Mouse (Mus musculus): ENCODE data around the gene Nek1.
A peak's percentile ranks its signal among the peaks of the same experiment; 100 is the strongest.

Nek1 gene

GRCm38 (mm10) chr8:60984260-60985010, 8.6 kb upstream of the Nek1 start:
- peak in 1 of 2 experiments; percentile 20 for DNase-seq (ENCODE audit: low spot score in 2 of 2)

GRCm38 (mm10) chr8:60992561-60992909, 460 bp upstream of the Nek1 start:
- DNase-seq (ENCODE audit: low spot score in 2 of 2) = peak; percentile 76 to 78

- no peak for DNase-seq (ENCODE audit: low spot score in 2 of 2)
Measured at GRCm38 (mm10) chr8:60993639-60993986, 618 bp downstream of the Nek1 start.

GRCm38 (mm10) chr8:60996468-60996867, 3.5 kb downstream of the Nek1 start:
- no peak for DNase-seq (ENCODE audit: low spot score in 2 of 2)

GRCm38 (mm10) chr8:61041951-61042350, 49.0 kb downstream of the Nek1 start:
- DNase-seq (ENCODE audit: low spot score in 2 of 2) = peak; percentile 63 to 78

- no peak for DNase-seq (ENCODE audit: low spot score in 2 of 2)
Measured at GRCm38 (mm10) chr8:61043874-61044273, 50.9 kb downstream of the Nek1 start.

GRCm38 (mm10) chr8:61046816-61047215, 53.8 kb downstream of the Nek1 start:
- no peak for DNase-seq (ENCODE audit: low spot score in 2 of 2)

- DNase-seq (ENCODE audit: low spot score in 2 of 2) = no peak
Measured at GRCm38 (mm10) chr8:61053017-61053416, 60.0 kb downstream of the Nek1 start.

- no peak for DNase-seq (ENCODE audit: low spot score in 2 of 2)
Measured at GRCm38 (mm10) chr8:61054313-61054712, 61.3 kb downstream of the Nek1 start.

- DNase-seq (ENCODE audit: low spot score in 2 of 2) = no peak
Measured at GRCm38 (mm10) chr8:61056997-61057396, 64.0 kb downstream of the Nek1 start.

- no peak for DNase-seq (ENCODE audit: low spot score in 2 of 2)
Measured at GRCm38 (mm10) chr8:61059143-61059542, 66.1 kb downstream of the Nek1 start.

- DNase-seq (ENCODE audit: low spot score in 2 of 2) = no peak
Measured at GRCm38 (mm10) chr8:61060412-61060811, 67.4 kb downstream of the Nek1 start.

- DNase-seq (ENCODE audit: low spot score in 2 of 2) = no peak
Measured at GRCm38 (mm10) chr8:61075059-61075458, 82.1 kb downstream of the Nek1 start.

GRCm38 (mm10) chr8:61110496-61110895, 117.5 kb downstream of the Nek1 start:
- no peak for DNase-seq (ENCODE audit: low spot score in 2 of 2)

GRCm38 (mm10) chr8:61111940-61112339, 118.9 kb downstream of the Nek1 start:
- no peak for DNase-seq (ENCODE audit: low spot score in 2 of 2)

GRCm38 (mm10) chr8:61121631-61122030, 128.6 kb downstream of the Nek1 start:
- peak in 1 of 2 experiments; percentile 28 for DNase-seq (ENCODE audit: low spot score in 2 of 2)

- no peak for DNase-seq (ENCODE audit: low spot score in 2 of 2)
Measured at GRCm38 (mm10) chr8:61127299-61127861, 134.4 kb downstream of the Nek1 start.

GRCm38 (mm10) chr8:61132561-61133134, 139.7 kb downstream of the Nek1 start:
- no peak for DNase-seq (ENCODE audit: low spot score in 2 of 2)

GRCm38 (mm10) chr8:61141869-61142268, 148.9 kb downstream of the Nek1 start:
- DNase-seq (ENCODE audit: low spot score in 2 of 2) = no peak

- DNase-seq (ENCODE audit: low spot score in 2 of 2) = no peak
Measured at GRCm38 (mm10) chr8:61142302-61142701, 149.3 kb downstream of the Nek1 start.

GRCm38 (mm10) chr8:61142845-61143244, 149.8 kb downstream of the Nek1 start:
- DNase-seq (ENCODE audit: low spot score in 2 of 2) = no peak

GRCm38 (mm10) chr8:61148728-61149127, 155.7 kb downstream of the Nek1 start:
- DNase-seq (ENCODE audit: low spot score in 2 of 2) = no peak

GRCm38 (mm10) chr8:61150596-61150995, 157.6 kb downstream of the Nek1 start:
- no peak for DNase-seq (ENCODE audit: low spot score in 2 of 2)
